Mouse (Mus musculus): ENCODE results near the gene Psg25. TPM values are rescaled to one million over a fixed set of nuclear protein-coding genes. Genes with fewer than 3 reads are reported as not detected.

Gene Psg25
- polyA plus RNA-seq, 1 experiment, result not detected

DNA sequence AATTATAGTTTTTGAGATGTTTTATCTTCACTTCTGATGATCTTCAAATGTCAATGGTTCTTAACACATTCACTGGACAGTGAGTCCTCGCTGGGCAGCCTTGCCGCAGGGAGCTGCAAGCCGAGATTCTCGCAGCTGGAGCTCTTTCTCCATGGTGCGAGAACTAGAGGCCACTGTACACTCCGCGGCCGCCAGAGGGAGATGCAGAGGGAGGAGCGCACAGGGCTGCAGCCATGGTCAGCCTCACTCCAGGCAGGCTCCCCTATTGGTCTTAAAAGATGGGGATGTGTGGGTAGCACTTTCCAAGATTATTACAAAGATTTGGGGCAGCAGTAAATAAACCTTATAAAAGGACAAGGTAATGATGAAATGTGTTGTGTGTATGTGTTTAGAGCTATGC is 20.6 kb downstream of the Psg25 start:
- H3ac ChIP-seq (ENCODE audit: control insufficient read depth, insufficient read length, low read depth), result no peak overlapping the region
- H3K36me3 ChIP-seq (ENCODE audit: control insufficient read depth, insufficient read depth), result no peaks in the 10 kb centered on the region
- no peaks in the 10 kb centered on the region for H3K79me3 ChIP-seq (ENCODE audit: low read depth)
- H3K4me3 ChIP-seq (ENCODE audit: insufficient read depth, poor library complexity, severe bottlenecking), result no peak overlapping the region
- H3K27me3 ChIP-seq (ENCODE audit: control insufficient read depth, insufficient read depth, insufficient read length), result no peaks in the 10 kb centered on the region
- H3K79me2 ChIP-seq (ENCODE audit: control insufficient read depth, insufficient read depth), result no peaks in the 10 kb centered on the region
- no peak for TF ChIP-seq CTCF (IDR thresholded peaks at IDR 0.05; ENCODE audit: control insufficient read depth, insufficient read depth, insufficient read length)
- no peak for TF ChIP-seq CEBPB (IDR thresholded peaks at IDR 0.05; ENCODE audit: low read depth)
- no peak for TF ChIP-seq MYOG (IDR thresholded peaks at IDR 0.05; ENCODE audit: control insufficient read depth, extremely low read depth, insufficient read length)
- TF ChIP-seq MAX (IDR thresholded peaks at IDR 0.05), result no peak
- no peak for TF ChIP-seq USF1 (IDR thresholded peaks at IDR 0.05; ENCODE audit: low read depth)
- no peak for TF ChIP-seq FOSL1 (IDR thresholded peaks at IDR 0.05; ENCODE audit: insufficient read depth, low read length, poor library complexity, severe bottlenecking)
- TF ChIP-seq MYOD1 (IDR thresholded peaks at IDR 0.05; ENCODE audit: control insufficient read depth, insufficient read length, low read depth), result no peak

DNA sequence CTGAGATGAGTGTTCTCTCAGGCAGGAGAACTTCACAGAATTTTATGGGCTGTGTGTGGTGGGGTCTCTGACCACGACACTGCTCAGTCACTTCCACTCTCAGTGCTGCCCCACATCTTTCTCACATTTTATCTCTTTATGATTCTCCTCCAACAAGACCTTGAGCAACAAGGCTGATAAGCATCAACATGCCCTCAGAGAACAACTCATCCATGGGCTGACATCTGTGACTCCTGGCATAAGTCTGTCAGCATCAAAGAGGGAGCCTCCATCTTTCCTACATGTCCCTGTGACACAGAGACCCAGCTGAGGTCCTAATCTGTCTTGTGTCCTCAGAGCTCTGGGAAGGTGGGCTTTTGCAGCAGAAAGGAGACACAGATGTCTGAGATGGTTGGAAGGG is 48.0 kb downstream of the Psg25 start, which contains the start of gene Psg26:
Gene Psg26, minus strand, starts transcription at position 101 of the 400 bp plus-strand sequence.
- no peaks in the 10 kb centered on the region for H3K27me3 ChIP-seq (ENCODE audit: control insufficient read depth, insufficient read depth, insufficient read length)
- H3K79me2 ChIP-seq (ENCODE audit: control insufficient read depth, insufficient read depth), result no peaks in the 10 kb centered on the region
- TF ChIP-seq FOSL1 (IDR thresholded peaks at IDR 0.05; ENCODE audit: insufficient read depth, low read length, poor library complexity, severe bottlenecking) (no peak), CEBPB (IDR thresholded peaks at IDR 0.05; ENCODE audit: low read depth) (no peak), USF1 (IDR thresholded peaks at IDR 0.05; ENCODE audit: low read depth) (no peak), CTCF (IDR thresholded peaks at IDR 0.05; ENCODE audit: control insufficient read depth, insufficient read depth, insufficient read length) (no peak), MYOG (IDR thresholded peaks at IDR 0.05; ENCODE audit: control insufficient read depth, extremely low read depth, insufficient read length) (no peak), MYOD1 (IDR thresholded peaks at IDR 0.05; ENCODE audit: control insufficient read depth, insufficient read length, low read depth) (no peak), MAX (IDR thresholded peaks at IDR 0.05) (no peak)
- no peak within 1 kb of the TSS for H3K4me3 ChIP-seq (ENCODE audit: insufficient read depth, poor library complexity, severe bottlenecking)
- H3K36me3 ChIP-seq (ENCODE audit: control insufficient read depth, insufficient read depth), result no peaks in the 10 kb centered on the region
- H3ac ChIP-seq (ENCODE audit: control insufficient read depth, insufficient read length, low read depth), result no peak within 1 kb of the TSS
- no peaks in the 10 kb centered on the region for H3K79me3 ChIP-seq (ENCODE audit: low read depth)

Other genes with a start within 250 kb of the Psg25 start
- not detected for gene Psg18, start 177.3 kb downstream of the Psg25 start, polyA plus RNA-seq (2012; fragmentation: generic; extraction: Trizol)
- gene Psg28, start 100.2 kb downstream of the Psg25 start, polyA plus RNA-seq (2012; fragmentation: generic; extraction: Trizol), result not detected
- gene Psg26, start 48.1 kb downstream of the Psg25 start, polyA plus RNA-seq (2012; fragmentation: generic; extraction: Trizol), result not detected
- gene Psg27, start 35.0 kb upstream of the Psg25 start, polyA plus RNA-seq (2012; fragmentation: generic; extraction: Trizol), result not detected
- gene Psg23, start 84.2 kb upstream of the Psg25 start, polyA plus RNA-seq (2012; fragmentation: generic; extraction: Trizol), result not detected
- gene Psg21, start 124.5 kb upstream of the Psg25 start, polyA plus RNA-seq (2012; fragmentation: generic; extraction: Trizol), result not detected
- gene Psg20, start 153.9 kb upstream of the Psg25 start, polyA plus RNA-seq (2012; fragmentation: generic; extraction: Trizol), result not detected
- gene Psg22, start 185.8 kb upstream of the Psg25 start, polyA plus RNA-seq (2012; fragmentation: generic; extraction: Trizol), result not detected

Measured in C2C12 (cell line).